Mouse (Mus musculus): Measurements from ENCODE around the gene Ramp2. TPM values are rescaled to one million over a fixed set of nuclear protein-coding genes. Genes with fewer than 3 reads are reported as not detected.
A peak's percentile ranks its signal among the peaks of the same experiment; 100 is the strongest.

Ramp2 gene
- polyA plus RNA-seq, 1 experiment from 2014 or later, result 55.3 TPM

DNA sequence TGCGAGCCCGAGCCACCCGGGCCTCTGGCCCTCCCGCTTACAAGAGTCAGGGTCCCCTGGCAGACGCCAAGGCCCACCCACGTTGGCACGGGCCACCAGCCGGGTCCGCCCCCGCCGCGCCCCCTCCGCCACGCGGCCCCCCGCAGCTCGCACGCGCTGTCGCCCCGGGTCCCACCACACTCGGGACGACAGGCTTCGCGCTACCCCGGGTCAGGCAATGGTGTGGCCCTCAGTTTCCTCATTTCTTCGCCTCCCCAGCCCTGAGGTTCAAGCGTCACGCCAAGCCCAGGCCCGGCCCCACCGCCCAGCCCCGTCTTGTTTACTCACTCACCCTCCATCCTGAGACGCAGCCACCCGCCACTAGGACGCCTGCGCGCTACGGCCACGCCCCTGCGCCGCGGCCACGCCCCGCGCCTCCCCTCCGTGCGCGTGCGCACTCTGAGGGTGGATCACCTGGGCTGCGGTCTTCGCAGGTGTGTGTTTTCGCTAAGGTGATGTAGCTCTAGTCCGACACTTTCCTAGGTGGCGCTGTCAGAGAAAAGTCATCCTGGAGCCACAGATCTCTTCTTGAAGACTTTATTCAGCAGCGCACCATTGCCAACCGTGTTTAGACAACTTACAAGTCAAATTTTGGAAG lies 19.6 kb upstream of the Ramp2 start, which contains the start of gene Ezh1:
Ezh1 (minus strand) TSS at position 399 of the 637 bp plus-strand sequence.
- Histone ChIP-seq H3K4me3 (peak within 1 kb of the TSS; percentile 81), H3K27ac (no peak within 1 kb of the TSS)

DNA sequence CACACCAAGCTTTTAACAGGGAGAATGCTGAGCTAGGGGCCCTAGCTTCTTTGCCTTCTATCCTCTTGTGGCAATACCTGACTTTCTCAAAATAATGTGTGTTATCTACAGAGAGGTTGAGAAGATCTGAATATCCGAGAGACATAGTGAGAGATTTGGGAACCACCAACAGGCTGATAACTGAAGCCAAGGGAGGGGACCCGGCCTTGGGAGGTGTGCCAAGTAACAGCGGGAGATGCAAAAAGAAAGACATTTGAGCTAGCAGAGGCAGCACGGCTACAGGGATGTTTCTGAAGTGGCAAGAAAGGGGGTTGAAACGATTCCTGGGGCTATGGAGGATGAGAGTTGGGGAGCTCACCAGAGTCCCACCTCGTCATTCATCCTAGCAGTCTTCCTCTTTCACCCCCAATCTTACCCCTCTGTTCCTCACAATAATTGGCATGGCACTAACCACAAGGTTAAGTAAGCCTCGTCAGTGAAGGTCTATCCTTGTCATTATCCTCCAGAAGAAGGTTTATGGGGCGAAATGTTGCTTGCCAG lies 16.4 kb upstream of the Ramp2 start:
- H3K4me1 ChIP-seq, result peaks cover 34% of the 10 kb centered on the region
- H3K4me2 ChIP-seq, result no peak overlapping the region
- H3K9me3 ChIP-seq (replicated peaks), result no peaks in the 10 kb centered on the region
- no peaks in the 10 kb centered on the region for H3K36me3 ChIP-seq (ENCODE audit: poor library complexity, severe bottlenecking)
- ATAC-seq, result no peak
- WGBS, result 27% methylated on average over 8 of the region's 8 CpGs
- no peak overlapping the region for H3K9ac ChIP-seq
- H3K27me3 ChIP-seq, result peaks cover 19% of the 10 kb centered on the region; the same call in 1 of the 2 replicates
- H3K27ac ChIP-seq, result no peak overlapping the region
- H3K4me3 ChIP-seq, result no peak overlapping the region

More for the DNA sequence above, 19.6 kb upstream of the Ramp2 start, which contains the start of gene Ezh1:
- peaks cover 12% of the 10 kb centered on the region; the same call in 1 of the 2 replicates for H3K27me3 ChIP-seq
- ATAC-seq, result peak; percentile 94
- H3K9me3 ChIP-seq (replicated peaks), result no peaks in the 10 kb centered on the region
- H3K4me1 ChIP-seq, result peaks cover 29% of the 10 kb centered on the region
- 1% methylated on average over 54 of the region's 56 CpGs for WGBS
- peak within 1 kb of the TSS; percentile 90 for H3K9ac ChIP-seq
- peak within 1 kb of the TSS; percentile 98 for H3K4me2 ChIP-seq
- no peaks in the 10 kb centered on the region for H3K36me3 ChIP-seq (ENCODE audit: poor library complexity, severe bottlenecking)

DNA sequence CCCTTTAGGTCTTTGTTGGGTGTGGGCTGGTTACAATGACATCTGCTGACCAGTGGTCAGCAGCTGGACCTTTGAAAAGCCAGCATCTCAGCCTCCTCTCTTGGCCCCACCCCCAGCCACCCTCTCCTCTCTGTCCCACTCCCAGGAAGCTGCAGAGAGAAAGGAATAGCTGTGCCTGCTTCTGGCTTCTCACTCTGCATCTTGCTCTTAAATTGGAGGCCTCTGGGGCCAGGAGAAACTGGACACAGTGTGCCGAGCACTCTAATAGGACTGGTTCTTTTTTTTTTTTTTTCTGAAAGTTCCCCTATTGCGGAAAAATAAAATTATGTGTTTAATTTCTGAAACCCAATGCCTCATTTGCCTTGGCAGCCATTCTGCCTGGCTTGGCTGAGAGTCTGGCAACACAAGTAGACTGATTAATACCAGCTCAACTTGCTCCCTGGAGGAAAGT lies 15.7 kb upstream of the Ramp2 start:
- H3K27ac ChIP-seq, result no peak overlapping the region
- no peaks in the 10 kb centered on the region for H3K9me3 ChIP-seq (replicated peaks)
- 26% methylated on average over 2 of the region's 2 CpGs for WGBS
- H3K4me2 ChIP-seq, result no peak overlapping the region
- peaks cover 34% of the 10 kb centered on the region for H3K4me1 ChIP-seq
- H3K4me3 ChIP-seq, result no peak overlapping the region
- no peaks in the 10 kb centered on the region for H3K36me3 ChIP-seq (ENCODE audit: poor library complexity, severe bottlenecking)
- H3K9ac ChIP-seq, result no peak overlapping the region
- H3K27me3 ChIP-seq, result peaks cover 19% of the 10 kb centered on the region; the same call in 1 of the 2 replicates
- ATAC-seq, result no peak

DNA sequence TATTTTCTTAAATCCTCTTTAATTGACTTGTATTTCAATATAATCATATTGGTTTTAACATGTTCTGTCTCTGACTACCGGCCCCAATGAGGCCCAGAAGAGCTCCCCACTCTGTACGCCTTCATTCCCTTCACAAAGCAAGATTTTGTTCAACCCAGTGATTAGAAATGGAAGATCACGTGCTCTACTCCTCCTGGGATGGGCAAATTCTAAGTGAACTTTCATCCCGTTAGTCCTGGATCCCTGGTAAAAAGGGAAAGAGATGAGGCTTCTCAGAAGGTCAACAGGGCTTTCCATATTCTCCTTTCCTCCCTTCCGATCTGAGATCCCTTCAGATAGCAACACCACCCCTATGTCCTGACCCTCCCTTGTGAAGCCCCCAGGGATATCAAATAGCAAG lies 15.3 kb upstream of the Ramp2 start:
- no peak overlapping the region for H3K4me3 ChIP-seq
- peaks cover 19% of the 10 kb centered on the region; the same call in 1 of the 2 replicates for H3K27me3 ChIP-seq
- WGBS, result 15% methylated on average over 5 of the region's 5 CpGs
- H3K9me3 ChIP-seq (replicated peaks), result no peaks in the 10 kb centered on the region
- ATAC-seq, result no peak
- peak overlapping the region; percentile 22; the same call in 1 of the 2 replicates for H3K4me2 ChIP-seq
- peaks cover 29% of the 10 kb centered on the region for H3K4me1 ChIP-seq
- no peak overlapping the region for H3K9ac ChIP-seq
- no peaks in the 10 kb centered on the region for H3K36me3 ChIP-seq (ENCODE audit: poor library complexity, severe bottlenecking)
- peak overlapping the region; percentile 14; the same call in 1 of the 2 replicates for H3K27ac ChIP-seq

DNA sequence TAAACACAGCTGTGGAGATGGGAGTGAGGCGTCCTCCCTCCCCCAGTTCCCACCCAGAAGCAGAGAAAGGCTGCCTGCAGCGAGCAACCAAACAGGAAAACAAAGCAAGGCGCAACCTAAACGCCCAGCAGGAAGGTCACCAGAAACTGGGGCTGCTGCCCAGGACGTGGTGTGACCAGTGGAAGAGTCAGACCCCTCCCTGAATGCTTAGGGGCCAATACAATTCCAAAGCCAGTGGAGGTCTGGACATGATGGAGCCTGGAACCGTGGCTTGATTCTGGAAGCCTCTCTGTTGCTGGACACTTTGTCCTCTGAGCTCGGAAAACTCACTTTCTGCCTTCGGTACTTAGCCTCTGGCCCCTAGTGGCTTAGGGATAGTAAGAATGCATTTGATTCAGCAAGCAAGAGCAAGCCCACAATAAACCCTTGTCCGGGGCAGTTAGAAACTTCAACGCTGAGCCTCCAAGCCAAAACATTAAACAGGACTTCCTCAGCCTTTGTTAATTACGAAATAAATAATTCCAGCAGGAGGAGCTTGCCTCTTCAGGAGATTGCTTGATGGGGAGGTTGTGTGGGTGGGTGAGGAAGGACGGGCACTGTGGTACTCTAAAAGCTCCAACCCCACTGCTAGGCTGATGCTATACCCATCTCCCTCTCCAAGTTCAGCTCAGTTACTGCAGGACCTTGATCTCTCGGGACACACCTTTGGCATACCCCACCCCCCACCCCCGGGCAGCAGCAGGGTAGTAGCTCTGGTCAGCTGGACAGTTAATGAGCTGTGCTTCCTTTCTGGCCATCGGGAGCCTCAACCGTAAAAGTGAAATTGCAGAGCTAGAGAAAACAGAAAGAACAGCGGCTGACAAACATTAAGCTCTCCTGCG lies 14.6 kb upstream of the Ramp2 start:
- H3K9me3 ChIP-seq (replicated peaks), result no peaks in the 10 kb centered on the region
- H3K4me1 ChIP-seq, result peaks cover 25% of the 10 kb centered on the region
- H3K9ac ChIP-seq, result no peak overlapping the region
- no peak for ATAC-seq
- peak overlapping the region; percentile 22 for H3K4me2 ChIP-seq
- H3K27me3 ChIP-seq, result peaks cover 19% of the 10 kb centered on the region; the same call in 1 of the 2 replicates
- H3K27ac ChIP-seq, result peak overlapping the region; percentile 20; the same call in 1 of the 2 replicates
- H3K4me3 ChIP-seq, result no peak overlapping the region
- WGBS, result 13% methylated on average over 18 of the region's 18 CpGs
- no peaks in the 10 kb centered on the region for H3K36me3 ChIP-seq (ENCODE audit: poor library complexity, severe bottlenecking)

DNA sequence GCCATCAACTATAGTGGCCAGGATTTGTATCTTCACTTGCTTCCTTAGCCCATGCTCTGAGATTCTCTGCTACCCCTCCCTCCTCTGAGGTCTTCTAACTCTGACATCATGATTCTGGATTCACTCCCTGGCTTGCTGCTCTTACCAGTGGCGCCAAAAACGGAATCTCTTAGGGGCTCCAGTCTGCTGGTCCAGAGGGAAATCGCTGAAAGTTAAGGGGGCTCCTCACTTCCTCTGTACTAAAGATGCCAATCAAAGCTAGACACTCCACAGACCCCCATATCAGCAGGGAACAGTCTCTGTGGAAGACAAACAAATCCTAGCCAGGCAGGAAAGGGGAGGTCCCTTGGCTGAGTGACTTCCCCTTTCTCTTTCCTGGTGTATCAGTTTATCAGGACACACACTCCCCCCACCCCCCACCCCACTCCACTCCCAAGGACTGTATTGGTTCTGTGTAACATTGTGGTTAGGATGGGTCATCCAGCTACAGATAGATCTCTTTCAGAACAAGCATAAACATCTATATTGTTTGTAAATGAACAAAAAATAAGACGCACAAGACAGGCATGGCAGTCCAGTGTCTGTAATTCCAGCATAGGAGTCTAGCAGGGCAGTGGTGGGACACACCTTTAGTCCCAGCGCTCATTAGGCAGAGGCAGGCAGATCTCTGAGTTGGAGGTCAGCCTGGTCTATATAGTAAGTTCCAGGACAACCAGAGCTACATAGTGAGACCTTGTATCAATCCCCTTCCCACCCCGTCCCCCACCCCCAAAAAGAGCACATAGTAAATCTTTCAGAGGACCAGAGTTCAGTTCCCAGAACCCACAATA lies 13.6 kb upstream of the Ramp2 start:
- no peaks in the 10 kb centered on the region for H3K9me3 ChIP-seq (replicated peaks)
- WGBS, result 63% methylated on average over 6 of the region's 6 CpGs
- H3K27me3 ChIP-seq, result peaks cover 18% of the 10 kb centered on the region; the same call in 1 of the 2 replicates
- ATAC-seq, result no peak
- peaks cover 25% of the 10 kb centered on the region for H3K4me1 ChIP-seq
- H3K4me3 ChIP-seq, result no peak overlapping the region
- H3K9ac ChIP-seq, result no peak overlapping the region
- no peak overlapping the region for H3K27ac ChIP-seq
- H3K36me3 ChIP-seq (ENCODE audit: poor library complexity, severe bottlenecking), result no peaks in the 10 kb centered on the region
- no peak overlapping the region for H3K4me2 ChIP-seq

DNA sequence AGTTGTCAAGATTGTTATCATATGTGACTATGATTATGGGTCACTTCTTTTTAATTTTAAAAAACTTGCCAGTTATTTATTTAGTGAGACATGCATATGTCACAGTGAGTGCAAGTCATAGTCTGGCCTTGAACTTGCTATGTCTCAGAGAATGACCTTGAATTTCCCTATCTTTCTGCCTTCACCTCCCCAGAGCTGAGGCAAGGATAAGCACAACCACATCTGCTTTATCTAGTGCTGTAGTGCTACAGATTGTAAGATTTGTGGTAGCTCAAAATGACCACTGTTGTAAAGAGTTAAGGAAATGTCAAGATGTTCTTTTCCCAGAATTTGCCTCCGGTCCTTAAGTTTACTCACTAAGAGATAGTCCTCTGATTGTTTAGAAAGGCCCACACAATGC lies 12.6 kb upstream of the Ramp2 start:
- H3K4me3 ChIP-seq, result no peak overlapping the region
- H3K36me3 ChIP-seq (ENCODE audit: poor library complexity, severe bottlenecking), result no peaks in the 10 kb centered on the region
- H3K4me2 ChIP-seq, result no peak overlapping the region
- H3K27me3 ChIP-seq, result peaks cover 14% of the 10 kb centered on the region; the same call in 1 of the 2 replicates
- H3K4me1 ChIP-seq, result peaks cover 25% of the 10 kb centered on the region
- H3K9me3 ChIP-seq (replicated peaks), result no peaks in the 10 kb centered on the region
- ATAC-seq, result no peak
- no peak overlapping the region for H3K27ac ChIP-seq
- no peak overlapping the region for H3K9ac ChIP-seq
- WGBS, result 97% methylated on average over 1 of the region's 1 CpGs

DNA sequence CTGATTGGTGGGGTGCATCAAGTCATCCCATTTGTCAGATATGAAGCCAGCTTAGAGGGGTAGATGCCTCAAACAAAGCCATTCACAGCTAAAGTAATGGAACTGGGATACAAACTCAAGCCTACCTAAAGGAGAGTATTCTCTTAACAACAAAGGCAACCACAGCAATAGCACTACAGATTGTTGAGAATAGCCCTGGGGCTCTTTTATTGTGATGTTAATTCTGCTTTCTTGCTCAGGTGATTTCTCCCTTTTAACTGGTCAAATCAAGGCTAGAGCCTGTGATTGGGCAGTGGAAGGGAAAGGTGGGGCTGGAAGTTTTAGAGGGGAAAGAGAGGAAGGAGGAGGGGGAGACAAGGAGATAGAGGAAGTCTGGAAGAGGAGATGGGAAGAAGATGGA lies 11.7 kb upstream of the Ramp2 start:
- ATAC-seq, result no peak
- H3K9ac ChIP-seq, result no peak overlapping the region
- no peaks in the 10 kb centered on the region for H3K36me3 ChIP-seq (ENCODE audit: poor library complexity, severe bottlenecking)
- peaks cover 25% of the 10 kb centered on the region for H3K4me1 ChIP-seq
- no peak overlapping the region for H3K4me3 ChIP-seq
- H3K27ac ChIP-seq, result no peak overlapping the region
- H3K4me2 ChIP-seq, result no peak overlapping the region
- peaks cover 12% of the 10 kb centered on the region; the same call in 1 of the 2 replicates for H3K27me3 ChIP-seq
- no peaks in the 10 kb centered on the region for H3K9me3 ChIP-seq (replicated peaks)

DNA sequence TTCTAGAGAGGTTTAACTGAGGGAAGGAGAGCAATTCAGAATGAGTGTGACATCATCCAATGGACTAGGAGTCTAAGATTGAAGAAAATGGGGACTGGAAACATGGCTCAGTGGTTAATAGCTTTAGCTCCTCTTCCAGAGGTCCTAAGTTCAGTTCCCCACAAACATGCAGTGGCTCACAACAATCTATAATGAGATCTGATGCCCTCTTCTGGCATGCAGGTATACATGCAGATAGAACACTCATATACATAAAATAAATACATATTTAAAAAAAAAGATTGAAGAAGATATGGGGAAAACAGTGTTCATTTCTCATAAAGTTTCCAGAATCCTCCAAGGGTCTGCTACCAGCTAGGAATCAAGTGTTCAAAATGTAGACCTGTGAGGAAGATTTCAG lies 10.4 kb upstream of the Ramp2 start:
- H3K27ac ChIP-seq, result no peak overlapping the region
- no peak overlapping the region for H3K4me2 ChIP-seq
- peaks cover 12% of the 10 kb centered on the region for H3K4me1 ChIP-seq
- H3K9me3 ChIP-seq (replicated peaks), result no peaks in the 10 kb centered on the region
- no peaks in the 10 kb centered on the region for H3K36me3 ChIP-seq (ENCODE audit: poor library complexity, severe bottlenecking)
- H3K9ac ChIP-seq, result no peak overlapping the region
- H3K27me3 ChIP-seq, result 0 out of 2 replicates have a peak, but pooled peaks cover 8% of the 10 kb centered on the region
- no peak overlapping the region for H3K4me3 ChIP-seq
- no peak for ATAC-seq

DNA sequence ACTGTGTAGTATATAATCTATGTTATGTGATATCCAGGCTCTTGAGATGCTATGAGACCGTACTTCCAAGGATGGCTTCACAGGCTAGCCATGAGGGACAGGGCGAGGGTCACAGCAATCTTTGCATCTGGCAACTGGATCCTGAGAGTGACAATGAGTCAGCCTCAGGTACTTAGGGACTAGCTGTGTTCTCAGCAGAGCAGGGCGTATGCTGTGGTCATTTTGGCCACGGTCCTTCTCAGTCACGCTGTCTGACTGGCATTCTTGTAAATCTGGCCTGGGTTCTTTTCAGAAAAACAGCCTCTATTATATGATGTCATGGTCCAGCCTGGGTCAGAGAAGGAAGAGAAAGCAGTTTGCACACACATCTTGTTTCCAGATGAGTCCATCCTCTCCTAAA lies 9.0 kb upstream of the Ramp2 start:
- H3K9me3 ChIP-seq (replicated peaks), result no peaks in the 10 kb centered on the region
- ATAC-seq, result no peak
- H3K9ac ChIP-seq, result no peak overlapping the region
- H3K4me3 ChIP-seq, result no peak overlapping the region
- no peaks in the 10 kb centered on the region for H3K4me1 ChIP-seq
- no peak overlapping the region for H3K27ac ChIP-seq
- WGBS, result 95% methylated on average over 5 of the region's 5 CpGs
- no peak overlapping the region for H3K4me2 ChIP-seq
- 0 out of 2 replicates have a peak, but pooled peaks cover 4% of the 10 kb centered on the region for H3K27me3 ChIP-seq
- no peaks in the 10 kb centered on the region for H3K36me3 ChIP-seq (ENCODE audit: poor library complexity, severe bottlenecking)

DNA sequence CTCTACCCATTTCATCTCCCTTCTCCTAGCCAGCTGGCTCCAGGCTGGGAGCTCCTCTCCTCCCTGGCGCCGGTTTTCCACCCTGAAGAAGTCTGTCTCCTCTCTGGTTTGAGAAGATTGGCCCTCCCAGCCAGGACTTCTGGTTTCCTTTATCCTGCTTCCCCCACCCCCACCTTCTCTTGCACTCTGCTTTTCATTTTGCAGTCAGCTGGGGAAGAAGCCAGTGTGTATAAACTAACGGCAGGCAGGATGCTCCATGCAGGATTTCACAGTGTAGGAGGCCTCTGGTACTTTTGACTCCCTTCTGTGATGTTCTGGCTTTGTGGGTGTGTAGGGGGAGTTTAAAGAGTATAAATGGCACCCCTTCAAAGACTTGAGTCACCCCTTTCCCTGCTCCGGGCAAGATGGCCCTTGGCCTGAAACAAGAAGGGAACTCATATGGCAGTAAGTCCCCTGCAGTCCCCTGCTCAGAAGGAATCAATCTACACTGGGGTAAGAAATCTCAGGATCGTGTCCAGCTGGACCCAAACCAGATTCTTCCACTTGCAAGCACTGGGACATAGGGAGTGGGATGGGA lies 7.7 kb upstream of the Ramp2 start:
- H3K9me3 ChIP-seq (replicated peaks), result no peaks in the 10 kb centered on the region
- ATAC-seq, result no peak
- H3K4me1 ChIP-seq, result no peaks in the 10 kb centered on the region
- 54% methylated on average over 5 of the region's 5 CpGs for WGBS
- H3K27me3 ChIP-seq, result 0 out of 2 replicates have a peak, but pooled peaks cover 6% of the 10 kb centered on the region
- no peak overlapping the region for H3K4me2 ChIP-seq
- no peaks in the 10 kb centered on the region for H3K36me3 ChIP-seq (ENCODE audit: poor library complexity, severe bottlenecking)
- no peak overlapping the region for H3K4me3 ChIP-seq
- no peak overlapping the region for H3K9ac ChIP-seq
- H3K27ac ChIP-seq, result no peak overlapping the region
